Mouse (Mus musculus) spleen, postnatal 36 days (tissue): ENCODE data around the gene Olfr394.
"Not testable (repeated sequence)": the region's sequence is repeated elsewhere in the genome, so short reads cannot be mapped to it uniquely, and the experiment has no call there.

ENCODE experiments used
- DNase-seq, 2 experiments: peaks; one replicate each; pipeline ENCODE4 v3.0.0; 2022; ENCODE audit warnings: low spot score in 2 of 2, mixed read lengths in 1 of 2

The Olfr394 gene

GRCm38 (mm10) chr11:73890671-73891070 is at the start of gene Olfr394:
Gene Olfr394 (minus strand): TSS chr11:73890771.
- DNase-seq: no peak

DNA sequence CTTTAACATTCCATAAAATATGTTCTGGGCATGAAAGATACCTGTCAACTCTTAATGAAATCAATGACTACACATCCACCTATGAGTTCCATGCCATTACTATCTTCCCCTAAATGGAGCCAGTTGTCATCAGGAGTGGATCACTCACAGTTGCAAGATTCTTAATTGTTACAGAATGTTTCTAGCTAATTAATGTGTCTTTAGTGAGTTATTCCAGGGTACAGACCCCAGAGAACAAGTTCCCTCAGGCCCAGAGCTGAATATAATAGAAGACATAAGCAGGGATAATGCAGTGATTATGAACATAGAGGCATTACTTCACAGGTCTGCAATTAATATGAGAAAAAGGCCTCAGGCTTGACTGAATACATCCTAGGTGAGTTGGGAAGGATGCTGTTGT is 45.8 kb upstream of the Olfr394 start, which contains the start of gene Olfr23:
Gene Olfr23 (plus strand): TSS at position 301 of the 400 bp plus-strand sequence.
- DNase-seq: no peak

- DNase-seq: not testable (repeated sequence)
Observed at GRCm38 (mm10) chr11:73909199-73909598, 18.6 kb upstream of the Olfr394 start, which contains the start of gene Olfr395. Gene Olfr395 (minus strand): TSS chr11:73909299.

DNA sequence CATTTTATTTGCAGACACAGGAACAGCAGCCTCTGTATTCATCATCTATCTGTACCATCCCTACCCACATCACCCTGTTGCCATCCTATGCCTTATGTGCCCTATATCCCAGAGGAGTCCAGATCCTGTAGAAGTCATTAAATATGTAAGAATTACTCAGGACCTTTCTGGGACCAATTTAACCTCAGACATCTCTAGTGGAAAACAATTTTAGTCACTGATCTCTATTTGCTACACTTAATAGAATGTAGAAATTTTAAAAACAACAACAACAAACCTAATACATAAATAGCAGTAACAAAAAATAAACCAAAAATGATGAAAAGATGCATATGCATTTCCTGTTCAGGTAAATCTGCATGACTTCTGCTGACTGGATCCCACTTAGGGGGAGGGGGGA is 39.2 kb downstream of the Olfr394 start, which contains the start of gene Olfr393:
Gene Olfr393 (minus strand): TSS at position 101 of the 400 bp plus-strand sequence.
- no peak for DNase-seq
